Mouse (Mus musculus): ENCODE data around the gene Hps1.

- TF ChIP-seq CTCF (IDR thresholded peaks at IDR 0.05; ENCODE audit: borderline replicate concordance, insufficient read depth, low read depth, low read length) (no peak), POLR2A (IDR thresholded peaks at IDR 0.05; ENCODE audit: borderline replicate concordance, insufficient read depth, low read length) (no peak)
Observed at GRCm38 (mm10) chr19:42713770-42714169, 66.0 kb downstream of the Hps1 start.
